Mouse (Mus musculus) ovary, postnatal 14 days (tissue): Measurements from ENCODE around the gene Marcks.
"Not testable (repeated sequence)": the region's sequence is repeated elsewhere in the genome, so short reads cannot be mapped to it uniquely, and the experiment has no call there.

Source experiments
- DNase-seq: peaks from one replicate; pipeline ENCODE4 v3.0.0; 2022; ENCODE audit warnings: low spot score

Marcks gene

DNA sequence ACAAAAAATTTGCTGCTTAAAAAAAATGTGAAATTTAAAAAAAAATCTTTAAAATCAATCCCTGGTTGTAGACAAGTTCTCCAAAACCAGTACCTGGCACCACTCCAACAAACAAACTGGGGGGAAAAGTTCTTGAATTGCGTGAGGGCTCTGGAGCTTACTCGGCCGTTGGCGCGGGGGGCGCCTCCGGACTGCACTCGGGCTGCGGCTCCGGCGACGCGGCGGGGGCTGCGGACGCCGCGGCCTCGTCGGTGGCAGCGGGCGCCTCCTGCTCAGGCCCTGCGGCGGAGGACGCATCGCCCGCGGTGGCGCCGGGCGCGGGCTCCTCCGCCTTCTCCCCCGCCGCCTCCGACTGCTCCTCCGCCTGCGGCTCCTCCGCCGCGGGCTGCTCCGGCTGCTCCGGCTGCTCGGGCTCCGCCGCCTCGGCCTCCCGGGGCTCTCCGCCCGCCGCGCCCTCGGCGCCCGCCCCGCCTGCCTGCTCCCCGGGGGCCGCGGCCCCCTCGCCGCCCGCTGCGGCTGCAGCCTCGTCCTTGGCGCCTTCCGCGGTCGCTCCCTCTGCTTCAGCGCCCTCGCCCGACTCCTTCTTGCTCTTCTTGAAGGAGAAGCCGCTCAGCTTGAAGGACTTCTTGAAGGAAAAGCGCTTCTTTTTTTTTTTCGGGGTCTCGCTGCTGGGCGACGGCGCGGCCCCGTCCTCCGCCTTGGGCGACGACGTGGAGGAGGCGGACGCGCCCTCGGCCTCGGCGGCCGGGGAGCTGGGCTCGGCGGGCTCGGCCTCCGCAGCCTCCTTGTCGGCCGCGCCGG, 2.6 kb downstream of the Marcks start:
- peak; percentile 47 for DNase-seq

DNA sequence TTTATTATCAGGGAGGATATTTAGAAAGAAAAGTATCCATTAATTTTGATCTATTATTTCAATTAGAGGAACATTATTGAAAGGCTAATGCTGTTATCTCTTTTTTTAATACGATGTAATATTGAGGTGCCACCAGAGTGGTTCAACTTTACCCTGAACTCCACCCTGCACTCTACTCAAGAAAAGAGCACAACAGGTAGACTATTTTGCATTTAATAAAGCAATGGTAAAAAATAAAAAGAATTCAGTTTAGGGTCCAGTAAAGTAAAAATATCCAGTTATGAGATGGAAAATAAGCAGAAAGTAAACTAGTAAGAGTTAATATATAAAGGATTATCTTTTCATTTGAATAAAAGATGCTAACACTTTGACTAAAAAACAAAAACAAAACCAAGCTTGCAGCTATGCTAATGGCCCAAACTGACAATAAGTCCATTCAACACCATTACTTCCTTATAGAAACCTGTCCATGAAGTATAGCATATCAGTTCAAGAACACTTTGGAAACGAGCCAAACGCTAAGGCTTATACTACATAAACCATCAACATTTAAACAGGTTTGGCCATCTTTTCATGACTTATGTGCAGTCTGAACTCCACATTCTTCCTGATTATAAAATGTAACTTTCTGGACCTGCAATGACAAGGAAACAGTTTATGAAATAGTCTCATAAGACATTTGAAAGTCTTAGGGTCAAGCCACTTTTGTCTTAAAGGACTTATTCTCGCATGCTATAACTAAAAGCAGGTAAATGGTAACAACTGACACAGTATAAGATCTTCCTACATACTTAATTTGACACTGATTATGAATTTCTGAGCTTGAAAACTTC, 4.6 kb downstream of the Marcks start:
- no peak for DNase-seq

DNA sequence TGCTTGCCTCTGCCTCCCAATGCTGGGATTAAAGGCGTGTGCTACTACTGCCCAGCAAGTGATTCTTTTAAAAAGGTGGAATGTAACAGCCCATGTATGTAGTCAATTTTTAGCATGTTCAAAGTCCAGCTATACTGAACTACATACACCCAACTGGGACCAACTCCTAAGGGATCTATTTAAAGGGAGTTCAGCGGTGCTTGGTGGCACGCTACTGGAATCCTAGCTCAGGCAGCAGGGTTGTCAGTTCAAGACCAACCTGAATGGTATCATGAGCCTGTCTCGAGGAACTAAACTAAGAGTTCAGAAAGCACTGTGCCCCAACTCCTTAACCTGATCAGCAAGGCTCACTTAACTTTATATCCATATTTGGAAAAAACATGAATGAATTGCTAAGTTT, 6.0 kb downstream of the Marcks start:
- no peak for DNase-seq

DNA sequence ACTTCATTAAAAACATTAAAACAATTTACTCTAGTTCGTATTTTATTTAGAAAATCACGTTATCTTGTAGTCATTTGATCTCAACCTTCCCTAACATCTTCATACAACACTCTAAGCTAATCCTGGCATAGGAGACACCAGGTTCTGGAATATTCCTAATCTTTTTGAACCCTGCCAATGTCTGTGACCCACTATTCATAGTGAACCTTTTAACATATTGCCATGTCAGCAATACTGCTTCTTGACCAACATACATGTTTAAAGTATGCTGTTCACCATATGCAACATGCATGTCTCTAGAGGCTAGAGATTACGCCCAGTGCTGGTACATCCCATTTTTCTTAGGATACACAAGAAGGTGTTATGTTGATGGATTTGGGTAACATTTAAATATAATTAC, 9.1 kb downstream of the Marcks start:
- no peak for DNase-seq

DNA sequence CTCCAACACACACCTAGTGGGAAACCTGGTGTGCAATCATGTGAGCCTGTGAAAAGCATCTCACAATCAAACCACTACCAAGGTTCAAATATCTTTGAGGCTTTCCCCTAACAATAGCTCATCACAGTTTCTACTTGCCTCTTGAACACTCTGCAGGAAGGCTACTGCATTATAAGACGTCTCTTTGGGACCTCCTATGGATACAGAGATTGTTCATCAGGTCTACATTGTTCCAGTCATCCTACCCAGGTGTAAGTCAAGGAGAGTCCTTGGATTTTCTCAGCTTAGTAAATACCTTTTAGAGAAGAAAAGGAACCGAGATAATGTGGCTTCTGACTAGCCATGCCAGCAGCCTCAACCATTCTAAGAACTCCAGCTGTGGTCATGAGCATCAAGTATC, 23.4 kb downstream of the Marcks start:
- DNase-seq = no peak

DNA sequence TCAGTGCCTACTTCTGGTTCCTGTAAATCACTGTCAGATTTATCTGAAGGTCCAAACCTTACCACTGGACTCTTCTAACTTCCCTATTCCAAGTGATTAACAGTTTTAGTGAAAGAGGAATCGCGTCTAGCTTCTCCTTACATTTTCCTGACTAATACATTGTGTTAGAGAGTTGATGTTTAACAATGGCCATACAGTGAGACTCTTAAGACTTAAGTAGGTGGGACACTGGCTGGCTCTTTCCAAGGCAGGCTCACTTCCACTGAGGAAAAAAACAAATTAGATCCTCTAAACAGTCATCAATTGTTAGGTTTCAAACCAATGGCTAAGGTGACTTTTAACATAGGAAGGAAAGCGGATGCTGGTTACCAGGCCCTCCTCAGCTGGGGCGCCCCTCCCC, 25.9 kb downstream of the Marcks start:
- no peak for DNase-seq

DNA sequence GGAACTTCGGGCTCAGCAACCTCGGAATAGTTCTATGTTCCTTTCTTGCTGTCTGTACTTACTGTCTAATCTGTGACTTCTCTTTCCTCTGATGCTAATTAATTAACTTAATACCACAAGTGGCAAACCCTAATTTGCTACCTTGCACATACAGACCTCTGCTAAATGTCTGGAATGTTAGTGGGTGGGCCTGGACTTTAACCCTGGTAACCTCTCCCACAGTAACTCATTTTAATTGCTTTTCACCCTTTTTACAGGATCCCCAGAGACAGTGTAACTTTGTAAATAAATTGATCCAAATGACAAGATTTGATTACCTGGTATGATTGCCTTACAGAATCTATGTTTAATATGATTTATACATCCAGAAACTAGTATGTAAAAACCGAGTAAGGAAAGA, 26.4 kb downstream of the Marcks start:
- no peak for DNase-seq

DNA sequence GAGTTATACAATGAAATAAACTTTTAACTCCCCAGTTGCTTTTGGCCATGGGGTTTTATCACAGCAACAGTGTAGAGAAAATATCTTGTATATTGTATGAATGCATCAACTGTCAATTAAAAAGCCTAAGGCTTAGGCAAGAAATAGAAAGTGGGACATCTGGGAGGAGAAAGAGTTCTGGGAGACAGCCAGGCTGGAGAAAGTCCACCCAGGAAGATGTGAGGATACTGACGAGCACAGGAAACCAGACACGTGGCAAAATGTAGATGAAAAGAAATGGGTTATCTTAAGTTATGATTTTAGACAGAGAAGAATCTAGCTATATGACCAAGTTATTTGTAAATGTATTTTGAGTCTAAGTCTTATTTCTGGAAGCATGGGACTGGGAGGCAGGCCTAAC, 27.3 kb downstream of the Marcks start:
- no peak for DNase-seq

DNA sequence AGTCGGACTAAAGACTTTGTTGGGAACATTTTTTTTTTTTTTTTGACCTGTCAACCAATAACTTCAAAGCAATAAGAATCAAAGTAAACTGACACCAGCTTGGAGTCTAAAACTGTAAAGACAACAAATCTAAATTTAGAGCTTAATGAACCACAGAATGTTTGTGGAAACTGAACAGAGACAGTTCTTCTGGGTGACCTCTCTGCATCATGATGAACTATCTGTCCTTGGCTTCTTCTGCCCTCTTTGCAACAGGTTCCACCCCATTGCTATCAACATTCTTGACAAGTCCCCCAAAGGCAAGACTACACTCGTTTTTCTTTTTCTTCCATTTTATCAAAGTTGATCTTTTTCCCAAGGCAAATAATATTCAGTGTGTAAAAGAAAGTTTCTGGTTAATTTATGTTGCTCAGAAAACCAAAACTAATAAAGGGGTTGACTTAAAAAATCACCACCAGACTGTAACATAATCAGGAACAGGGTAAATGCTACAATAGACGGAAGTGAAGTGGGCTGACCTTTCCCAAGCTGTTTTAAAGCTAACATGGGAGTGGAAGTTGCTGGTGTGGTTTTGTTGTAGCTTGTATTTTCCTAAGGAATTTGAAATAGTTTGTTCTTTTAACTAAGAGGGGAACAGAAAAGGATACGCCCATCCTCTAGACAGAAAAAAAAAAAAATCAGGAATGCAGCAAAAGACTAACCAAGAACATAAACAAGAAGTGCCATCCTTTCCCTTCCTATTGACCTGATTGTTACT, 31.7 kb downstream of the Marcks start:
- no peak for DNase-seq

DNA sequence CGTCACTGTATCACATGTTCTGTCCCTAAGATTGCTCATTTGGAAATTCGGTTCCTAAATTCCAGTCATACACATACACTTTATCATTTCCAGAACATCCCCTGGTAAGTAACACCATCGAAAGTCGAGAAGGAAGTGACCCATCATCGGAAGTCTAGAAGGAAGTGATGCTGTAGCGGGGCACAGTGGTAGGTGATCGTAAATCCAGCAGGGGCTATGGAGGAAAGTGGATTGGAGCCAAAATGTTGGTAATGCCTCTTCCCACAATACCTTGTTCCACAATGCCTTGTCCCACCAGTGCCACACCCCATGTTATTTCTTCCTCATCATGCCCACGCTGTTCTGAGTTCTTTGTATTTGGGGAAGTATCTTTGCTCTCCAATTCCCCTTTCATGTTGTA, 32.4 kb downstream of the Marcks start:
- no peak for DNase-seq

DNA sequence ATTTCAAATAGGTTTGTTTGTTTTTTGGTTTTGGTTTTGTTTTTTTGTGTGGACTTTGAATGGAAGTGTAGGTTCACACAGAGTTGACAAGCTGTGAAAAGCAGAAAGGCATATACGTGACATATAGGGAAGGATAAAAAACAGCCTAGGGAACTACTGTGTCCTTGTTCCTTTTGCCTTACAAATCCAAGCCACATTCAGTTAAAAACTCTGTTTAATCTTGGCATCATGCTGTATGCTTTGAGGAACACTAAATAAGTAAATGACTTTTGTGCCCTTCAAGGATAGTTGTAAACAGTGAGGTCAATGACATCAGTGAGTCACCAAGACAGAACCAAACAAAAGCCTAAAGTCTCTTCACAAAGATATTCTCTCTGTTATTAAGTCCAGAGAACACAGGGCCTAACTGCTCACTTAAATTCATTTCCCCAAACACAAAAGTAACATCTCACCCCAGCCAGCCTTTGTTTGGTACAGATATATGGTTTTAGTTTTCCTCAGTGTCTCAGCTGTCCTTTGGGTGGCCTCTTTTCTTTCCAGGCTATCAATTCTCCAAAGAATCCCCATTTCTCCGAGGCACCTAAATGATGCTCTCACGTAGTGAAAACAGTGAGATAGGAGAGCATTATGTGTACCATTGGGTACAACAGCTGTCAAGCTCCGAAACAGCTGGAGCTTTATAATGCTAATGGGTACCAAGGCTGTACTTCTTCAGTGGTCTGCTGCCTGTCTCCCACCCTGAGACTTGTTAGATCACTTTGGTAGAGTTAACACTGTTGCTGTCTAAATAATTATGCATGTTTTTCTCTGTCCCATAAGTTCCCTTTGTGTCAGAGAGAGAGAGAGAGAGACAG, 36.3 kb downstream of the Marcks start:
- no peak for DNase-seq

DNA sequence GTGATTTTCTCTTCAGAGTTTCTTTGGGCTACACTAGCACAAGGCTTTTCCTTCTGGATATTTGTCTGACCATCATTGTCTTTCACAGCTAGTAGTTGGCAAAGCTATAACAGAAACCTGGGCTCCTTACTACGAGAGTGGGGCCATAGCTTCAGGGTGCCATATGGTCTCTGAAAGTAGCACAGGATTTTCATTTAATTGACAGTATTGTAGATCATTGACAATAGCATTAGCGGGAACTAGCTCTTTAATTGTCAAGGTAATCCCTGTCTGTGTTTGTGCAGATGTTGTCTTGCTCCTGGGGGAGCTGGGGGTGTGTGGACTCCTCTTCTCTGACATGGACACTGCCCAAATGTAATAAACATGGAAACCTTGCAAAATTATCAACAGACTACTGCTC, 37.0 kb downstream of the Marcks start:
- DNase-seq = no peak

DNA sequence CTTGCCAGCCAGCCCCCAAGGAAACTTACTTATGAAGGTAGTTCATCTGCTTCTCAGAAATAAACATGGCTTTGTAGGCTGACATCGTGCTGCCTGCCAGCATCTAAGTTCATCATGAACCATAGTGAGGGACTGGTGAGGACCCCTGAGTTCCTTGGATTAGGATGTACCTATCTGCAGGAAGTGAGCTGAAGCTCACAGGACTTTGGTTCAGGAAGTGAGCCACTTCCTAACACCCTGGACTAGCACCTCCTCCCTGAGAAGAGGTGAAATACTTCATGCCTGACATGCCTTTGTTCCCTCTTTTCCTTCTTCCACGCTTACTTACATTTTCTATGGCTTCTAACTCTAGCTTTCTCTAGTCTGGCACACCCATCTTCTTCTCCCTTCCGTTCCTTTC, 42.2 kb downstream of the Marcks start:
- no peak for DNase-seq

DNA sequence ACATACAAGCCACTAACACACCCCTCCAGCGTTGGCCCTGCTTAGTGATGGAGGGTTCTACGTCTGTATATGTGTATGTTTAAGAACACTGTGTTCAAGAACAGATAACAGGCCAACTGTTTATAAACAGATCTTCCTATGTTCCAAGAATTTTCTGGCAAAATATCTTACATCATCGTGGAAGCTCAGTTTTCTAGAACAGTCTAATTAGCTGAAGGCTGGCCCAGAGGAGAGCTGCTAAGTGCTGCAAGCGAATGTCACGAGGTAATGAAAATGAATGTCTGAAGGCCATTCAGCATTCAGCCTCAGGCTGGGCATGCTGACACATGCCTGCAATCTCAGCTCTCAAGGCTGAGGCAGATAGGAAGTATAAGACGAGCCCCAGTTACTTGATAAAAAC, 42.9 kb downstream of the Marcks start:
- no peak for DNase-seq

DNA sequence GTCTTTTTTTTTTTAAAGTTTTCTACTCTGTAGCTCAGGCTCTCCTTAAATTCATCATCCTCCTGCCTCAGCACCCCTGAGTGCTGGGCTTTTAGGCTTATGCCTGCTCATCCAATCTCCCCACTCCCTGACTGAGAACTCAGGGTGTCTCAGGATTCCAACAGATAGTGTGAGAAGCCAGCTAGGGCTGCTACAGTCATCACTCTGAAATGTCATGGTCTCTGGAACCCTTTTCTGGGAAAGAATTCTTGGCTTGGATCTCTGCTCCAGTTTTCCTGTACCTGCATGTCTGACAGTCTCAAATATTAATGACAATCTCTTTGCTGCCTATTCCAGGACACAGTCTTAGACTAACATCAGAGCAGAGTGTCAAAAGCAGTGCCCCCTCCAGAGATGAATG, 45.4 kb downstream of the Marcks start:
- no peak for DNase-seq

DNA sequence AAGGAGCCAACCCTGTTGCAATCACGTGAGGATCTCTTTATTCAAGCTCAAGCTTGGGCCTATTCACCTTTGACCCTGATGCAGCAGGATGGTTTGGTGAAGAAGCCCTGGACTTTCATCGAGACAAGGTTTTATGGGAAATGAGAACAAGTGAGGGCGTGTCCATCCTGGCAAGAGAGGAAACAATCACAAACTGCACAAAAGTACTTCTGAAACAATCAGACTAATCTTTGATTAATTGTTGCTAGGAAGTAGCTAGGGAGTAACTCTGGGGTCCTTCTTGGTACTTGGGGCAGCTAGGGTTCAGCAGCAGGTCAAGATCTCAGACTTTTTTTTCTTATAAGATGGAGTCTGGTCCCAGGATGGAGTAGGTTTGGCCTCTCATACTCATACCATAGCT, 48.3 kb downstream of the Marcks start:
- no peak for DNase-seq

DNA sequence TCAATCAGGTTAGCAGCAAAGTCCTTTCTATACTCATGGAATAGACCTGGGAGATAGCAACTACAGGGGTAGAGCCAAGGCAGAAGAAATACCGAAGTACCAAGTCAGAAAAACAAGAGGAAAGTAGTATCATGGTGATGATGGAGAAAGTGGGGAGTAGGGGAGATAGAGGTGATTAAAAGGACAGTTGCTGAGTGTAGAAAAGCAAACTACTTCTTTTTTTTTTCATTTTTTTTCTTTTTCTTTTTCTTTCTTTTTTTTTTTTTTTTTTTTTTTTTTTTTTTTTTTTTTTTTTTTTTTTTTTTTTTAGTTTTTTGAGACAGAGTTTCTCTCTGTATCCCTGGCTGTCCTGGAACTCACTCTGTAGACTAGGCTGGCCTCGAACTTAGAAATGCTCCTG, 54.6 kb downstream of the Marcks start:
- not testable (repeated sequence) for DNase-seq
